Mouse (Mus musculus): Measurements from ENCODE around the gene Kcnq5. TPM values are rescaled to one million over a fixed set of nuclear protein-coding genes. Genes with fewer than 3 reads are reported as not detected.

Gene Kcnq5
- polyA plus RNA-seq, 1 experiment from 2014 or later, result 4.1 TPM

DNA sequence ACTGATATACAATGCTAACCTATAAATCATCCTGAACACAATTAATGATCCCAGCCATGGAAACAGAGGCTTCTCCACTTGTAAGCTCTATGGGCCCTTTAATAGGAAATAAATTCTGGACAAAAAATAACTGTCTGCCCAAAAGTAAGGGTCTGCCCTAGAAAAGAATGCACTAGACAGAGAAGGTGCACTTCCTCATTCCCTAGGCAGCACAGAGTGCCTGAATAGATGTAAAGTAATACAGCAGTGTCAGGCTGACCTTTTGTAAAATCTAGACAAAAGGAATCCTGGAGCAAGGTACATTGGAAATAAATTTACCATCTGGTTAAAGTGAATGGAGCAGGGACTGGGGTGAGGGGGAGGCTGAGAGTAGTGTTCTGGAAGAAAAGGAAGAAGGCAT lies 417.8 kb downstream of the Kcnq5 start:
- H3K36me3 ChIP-seq, result no peaks in the 10 kb centered on the region
- H3K4me1 ChIP-seq, result no peaks in the 10 kb centered on the region
- H3K4me3 ChIP-seq, result no peak overlapping the region
- no peaks in the 10 kb centered on the region for H3K9me3 ChIP-seq
- H3K4me2 ChIP-seq, result no peak overlapping the region
- ATAC-seq (ENCODE audit: extremely low read depth, insufficient number of reproducible peaks, low FRiP score, low TSS enrichment), result no peak
- no peak overlapping the region for H3K9ac ChIP-seq
- H3K27ac ChIP-seq (replicated peaks), result no peak overlapping the region
- H3K27me3 ChIP-seq (replicated peaks), result no peaks in the 10 kb centered on the region

DNA sequence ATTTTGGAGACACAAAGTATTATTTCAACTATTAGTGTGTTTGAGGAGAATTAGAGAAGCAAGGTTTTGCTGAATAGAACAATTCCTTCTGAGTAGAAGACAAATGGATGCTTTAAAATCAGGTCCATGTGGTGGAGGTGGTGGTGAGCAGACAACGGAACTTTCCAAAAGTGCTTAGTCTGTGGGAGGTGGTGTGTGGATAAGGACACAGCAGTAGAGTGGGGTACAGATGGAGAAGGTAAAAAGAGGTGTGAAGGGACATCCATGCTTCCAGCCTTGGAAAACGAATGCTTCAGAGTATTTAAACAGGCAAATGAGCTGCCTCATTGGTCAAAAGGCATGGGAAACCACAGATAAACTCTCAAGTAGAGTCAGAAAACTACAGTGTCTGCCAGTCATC lies 422.3 kb downstream of the Kcnq5 start:
- Histone ChIP-seq H3K4me3 (no peak overlapping the region), H3K9me3 (no peaks in the 10 kb centered on the region), H3K9ac (no peak overlapping the region), H3K4me2 (no peak overlapping the region), H3K27me3 (replicated peaks) (no peaks in the 10 kb centered on the region), H3K27ac (replicated peaks) (no peak overlapping the region), H3K4me1 (peaks cover 14% of the 10 kb centered on the region), H3K36me3 (no peaks in the 10 kb centered on the region)
- no peak for ATAC-seq (ENCODE audit: extremely low read depth, insufficient number of reproducible peaks, low FRiP score, low TSS enrichment)
- WGBS, result 74% methylated on average over 2 of the region's 2 CpGs

DNA sequence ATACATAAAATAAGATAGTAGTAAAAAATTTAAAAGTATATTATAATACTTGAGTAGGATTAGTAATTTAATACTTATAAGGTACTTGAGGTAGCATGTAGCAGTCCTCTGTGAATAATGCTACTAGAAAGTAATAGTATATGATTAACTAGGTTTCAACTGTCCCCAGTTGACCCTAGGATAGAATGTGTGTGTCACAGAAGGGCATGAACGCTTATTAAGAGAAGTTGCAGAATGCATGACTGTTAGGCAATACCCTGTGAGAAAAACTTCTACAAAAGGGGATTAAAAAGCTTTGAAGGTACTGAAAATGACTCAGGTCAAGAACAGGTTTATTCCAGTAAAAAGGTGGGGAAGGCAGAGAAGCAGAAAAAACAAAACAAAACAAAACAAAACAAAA lies 430.9 kb downstream of the Kcnq5 start:
- Histone ChIP-seq H3K9ac (no peak overlapping the region), H3K4me3 (no peak overlapping the region), H3K9me3 (no peaks in the 10 kb centered on the region), H3K36me3 (no peaks in the 10 kb centered on the region), H3K27ac (replicated peaks) (no peak overlapping the region), H3K4me2 (no peak overlapping the region), H3K27me3 (replicated peaks) (no peaks in the 10 kb centered on the region), H3K4me1 (peaks cover 42% of the 10 kb centered on the region)
- WGBS, result 56% methylated on average over 1 of the region's 1 CpGs
- no peak for ATAC-seq (ENCODE audit: extremely low read depth, insufficient number of reproducible peaks, low FRiP score, low TSS enrichment)

DNA sequence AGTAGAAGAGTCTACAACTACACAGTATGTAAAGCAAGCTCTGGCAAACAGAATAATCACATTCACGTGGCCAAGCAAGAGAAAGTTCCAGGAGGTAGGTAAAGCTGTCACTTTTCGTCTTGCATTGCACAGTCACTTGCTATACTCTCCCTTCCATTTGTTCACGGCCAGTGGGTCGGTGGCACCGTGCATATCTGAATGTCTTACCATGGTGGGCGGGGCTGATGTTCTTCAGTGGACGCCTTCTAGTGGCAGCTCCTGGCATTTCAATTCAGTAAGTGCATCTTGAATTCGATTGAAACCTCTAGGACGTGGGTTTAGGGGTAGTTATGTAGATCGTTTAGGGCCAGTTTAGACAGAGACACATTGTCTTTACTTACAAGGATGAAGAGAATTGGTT lies 439.7 kb downstream of the Kcnq5 start:
- no peak for ATAC-seq (ENCODE audit: extremely low read depth, insufficient number of reproducible peaks, low FRiP score, low TSS enrichment)
- Histone ChIP-seq H3K27ac (replicated peaks) (no peak overlapping the region), H3K9ac (no peak overlapping the region), H3K4me3 (no peak overlapping the region), H3K4me2 (no peak overlapping the region), H3K36me3 (no peaks in the 10 kb centered on the region), H3K9me3 (no peaks in the 10 kb centered on the region), H3K27me3 (replicated peaks) (no peaks in the 10 kb centered on the region), H3K4me1 (peaks cover under 1% of the 10 kb centered on the region; the same call in 1 of the 2 replicates)
- WGBS, result 77% methylated on average over 10 of the region's 10 CpGs

DNA sequence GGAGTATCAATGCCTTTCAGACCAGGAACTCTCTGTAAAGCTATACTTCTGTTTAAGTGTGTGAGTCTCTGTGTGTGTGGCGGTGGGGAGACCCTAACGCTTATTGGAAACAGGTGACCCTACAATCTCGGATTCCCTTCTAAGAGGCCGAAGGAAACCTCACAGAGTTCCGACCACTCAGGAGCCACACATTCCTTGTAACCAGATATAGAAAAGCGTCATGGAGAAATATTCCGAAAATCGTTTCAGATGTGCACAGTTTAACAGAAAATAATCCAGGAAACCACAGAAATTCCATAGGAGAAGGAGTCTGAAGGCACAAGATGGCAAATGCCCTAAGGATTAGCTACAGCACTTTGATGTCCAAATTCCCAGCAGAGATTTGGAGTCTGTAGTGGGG lies 440.3 kb downstream of the Kcnq5 start:
- no peak overlapping the region for H3K27ac ChIP-seq (replicated peaks)
- no peak for ATAC-seq (ENCODE audit: extremely low read depth, insufficient number of reproducible peaks, low FRiP score, low TSS enrichment)
- H3K36me3 ChIP-seq, result no peaks in the 10 kb centered on the region
- 77% methylated on average over 8 of the region's 8 CpGs for WGBS
- no peaks in the 10 kb centered on the region for H3K27me3 ChIP-seq (replicated peaks)
- no peak overlapping the region for H3K9ac ChIP-seq
- H3K9me3 ChIP-seq, result no peaks in the 10 kb centered on the region
- H3K4me2 ChIP-seq, result no peak overlapping the region
- H3K4me1 ChIP-seq, result no peaks in the 10 kb centered on the region
- H3K4me3 ChIP-seq, result no peak overlapping the region

DNA sequence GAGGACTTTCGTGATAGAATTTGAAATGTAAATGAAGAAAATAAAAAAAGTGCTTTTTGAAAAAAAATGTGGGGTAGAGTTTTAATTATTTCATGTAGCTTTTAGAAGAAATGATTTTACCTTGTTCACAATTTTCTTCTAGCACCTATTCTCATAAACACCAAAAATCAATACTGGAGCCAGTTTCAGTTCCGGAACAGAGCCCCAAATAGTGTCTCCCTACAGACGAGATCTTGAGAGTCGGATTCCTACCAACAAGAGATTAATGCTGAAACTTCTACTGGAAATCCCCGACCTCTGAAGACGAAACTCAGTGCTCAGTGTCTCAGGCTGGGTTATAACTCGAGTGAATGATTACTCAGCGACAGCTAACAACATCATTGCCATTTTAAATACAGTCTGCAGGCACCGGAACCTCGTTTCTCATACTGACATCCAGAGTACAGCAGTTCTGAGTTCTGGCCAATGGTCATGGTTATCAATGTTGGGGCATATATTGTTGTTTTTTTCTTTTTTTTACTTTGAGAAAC lies 441.6 kb downstream of the Kcnq5 start:
- H3K4me2 ChIP-seq, result no peak overlapping the region
- no peak overlapping the region for H3K27ac ChIP-seq (replicated peaks)
- WGBS, result 75% methylated on average over 10 of the region's 10 CpGs
- H3K9ac ChIP-seq, result no peak overlapping the region
- H3K36me3 ChIP-seq, result no peaks in the 10 kb centered on the region
- no peaks in the 10 kb centered on the region for H3K27me3 ChIP-seq (replicated peaks)
- no peak overlapping the region for H3K4me3 ChIP-seq
- ATAC-seq (ENCODE audit: extremely low read depth, insufficient number of reproducible peaks, low FRiP score, low TSS enrichment), result no peak
- H3K4me1 ChIP-seq, result no peaks in the 10 kb centered on the region
- no peaks in the 10 kb centered on the region for H3K9me3 ChIP-seq

DNA sequence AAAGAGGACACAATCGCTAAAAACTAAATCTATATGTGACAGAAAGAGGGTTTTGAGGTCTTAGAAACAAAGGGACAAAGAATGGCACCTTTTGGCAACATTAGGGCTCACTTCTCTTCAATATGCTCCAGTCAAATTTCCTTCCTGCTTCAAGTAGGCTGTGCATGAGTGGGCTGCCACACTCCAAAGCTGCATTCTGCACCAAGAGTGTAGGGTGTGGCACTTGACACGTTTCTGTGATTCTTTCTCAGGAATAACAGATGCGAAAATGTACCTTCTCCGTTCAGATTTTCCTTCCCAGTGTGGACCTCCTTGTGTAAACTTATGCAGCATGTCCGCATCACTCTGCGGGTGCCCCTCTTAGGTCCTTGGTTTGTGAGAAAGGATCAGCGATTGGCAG lies 455.1 kb downstream of the Kcnq5 start:
- H3K9me3 ChIP-seq, result no peaks in the 10 kb centered on the region
- no peak overlapping the region for H3K9ac ChIP-seq
- H3K36me3 ChIP-seq, result no peaks in the 10 kb centered on the region
- H3K4me3 ChIP-seq, result no peak overlapping the region
- no peak overlapping the region for H3K27ac ChIP-seq (replicated peaks)
- 0 out of 2 replicates have a peak, but pooled peaks cover 3% of the 10 kb centered on the region for H3K4me1 ChIP-seq
- no peak overlapping the region for H3K4me2 ChIP-seq
- no peak for ATAC-seq (ENCODE audit: extremely low read depth, insufficient number of reproducible peaks, low FRiP score, low TSS enrichment)
- 78% methylated on average over 7 of the region's 7 CpGs for WGBS
- H3K27me3 ChIP-seq (replicated peaks), result no peaks in the 10 kb centered on the region

DNA sequence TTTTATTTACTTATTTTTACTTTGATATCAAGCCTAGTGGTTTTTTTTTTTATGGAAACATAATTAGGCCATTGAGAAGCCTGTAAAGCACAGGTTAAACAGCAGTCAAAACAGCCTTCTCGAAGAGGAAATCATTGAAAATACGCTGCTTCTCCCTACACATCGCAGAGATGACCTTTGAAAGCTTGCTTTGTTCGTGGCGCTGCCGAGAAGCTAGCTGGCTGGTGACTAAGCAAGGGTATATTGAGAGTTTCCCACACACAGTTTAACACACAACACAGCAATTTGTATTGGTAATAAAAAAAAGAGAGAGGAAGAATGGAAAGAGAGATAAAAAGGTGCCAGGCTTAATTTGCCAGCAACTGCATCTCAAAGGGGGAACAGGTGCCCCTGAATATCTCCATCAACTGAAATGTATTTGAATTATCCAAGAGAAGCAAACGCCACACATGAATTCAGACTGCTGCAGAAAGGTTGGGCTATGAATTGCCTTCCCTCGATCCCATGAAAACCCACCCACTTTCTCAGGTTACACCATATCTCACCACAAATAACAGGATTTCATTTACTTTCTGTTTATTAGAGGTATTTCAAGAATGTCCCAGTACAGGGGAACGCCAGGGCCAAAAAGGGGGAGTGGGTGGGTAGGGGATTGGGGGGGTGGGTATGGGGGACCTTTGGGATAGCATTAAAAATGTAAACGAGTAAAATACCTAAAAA lies 461.8 kb downstream of the Kcnq5 start:
- no peak for ATAC-seq (ENCODE audit: extremely low read depth, insufficient number of reproducible peaks, low FRiP score, low TSS enrichment)
- H3K27ac ChIP-seq (replicated peaks), result 0 out of 2 replicates have a peak overlapping the region, but pooled peaks have one; percentile 32
- no peak overlapping the region for H3K9ac ChIP-seq
- H3K4me1 ChIP-seq, result peaks cover 16% of the 10 kb centered on the region
- H3K4me2 ChIP-seq, result no peak overlapping the region
- WGBS, result 47% methylated on average over 10 of the region's 10 CpGs
- no peaks in the 10 kb centered on the region for H3K27me3 ChIP-seq (replicated peaks)
- H3K36me3 ChIP-seq, result no peaks in the 10 kb centered on the region
- no peaks in the 10 kb centered on the region for H3K9me3 ChIP-seq
- no peak overlapping the region for H3K4me3 ChIP-seq

DNA sequence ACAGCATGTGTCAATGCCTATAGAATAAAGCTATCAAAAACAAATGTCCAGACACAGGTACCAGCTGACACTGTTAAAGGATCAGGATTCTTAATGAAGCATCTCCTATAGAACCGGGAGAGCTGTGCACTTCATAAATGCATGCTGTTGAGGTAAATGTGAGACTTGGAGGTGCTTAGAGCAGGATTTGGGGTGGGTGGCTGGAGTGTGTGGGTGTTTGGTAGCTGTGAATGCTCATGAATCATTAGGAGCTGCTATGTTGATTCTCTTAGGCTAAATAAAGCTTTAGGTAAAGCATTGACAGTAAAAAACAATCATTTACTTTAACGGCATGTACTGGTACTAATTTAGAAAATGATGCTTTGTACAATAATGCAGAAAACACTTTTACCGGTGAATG lies 465.4 kb downstream of the Kcnq5 start:
- WGBS, result 85% methylated on average over 3 of the region's 3 CpGs
- H3K4me1 ChIP-seq, result peaks cover 14% of the 10 kb centered on the region
- no peak for ATAC-seq (ENCODE audit: extremely low read depth, insufficient number of reproducible peaks, low FRiP score, low TSS enrichment)
- H3K27me3 ChIP-seq (replicated peaks), result no peaks in the 10 kb centered on the region
- H3K27ac ChIP-seq (replicated peaks), result no peak overlapping the region
- H3K9ac ChIP-seq, result no peak overlapping the region
- H3K36me3 ChIP-seq, result no peaks in the 10 kb centered on the region
- H3K9me3 ChIP-seq, result no peaks in the 10 kb centered on the region
- H3K4me3 ChIP-seq, result no peak overlapping the region
- H3K4me2 ChIP-seq, result no peak overlapping the region

DNA sequence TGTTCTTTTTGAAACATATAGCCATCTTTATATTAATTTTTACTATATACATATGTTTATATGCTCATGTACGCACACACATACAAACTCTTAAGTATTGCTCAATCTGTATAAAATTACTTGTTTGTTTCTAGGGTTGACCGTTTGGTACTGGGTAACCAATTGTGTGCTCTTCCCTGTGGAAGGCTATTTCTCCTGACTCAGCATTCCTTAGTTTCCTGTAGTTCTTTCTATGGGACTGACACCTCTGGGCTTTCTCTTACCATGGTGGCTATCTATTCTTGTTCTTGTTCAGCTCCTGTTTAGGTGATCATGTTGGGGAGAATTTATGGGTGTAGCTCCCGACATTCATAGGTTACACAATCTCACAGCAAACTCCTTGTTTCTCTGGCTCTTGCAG lies 473.1 kb downstream of the Kcnq5 start:
- Histone ChIP-seq H3K9me3 (0 out of 2 replicates have a peak, but pooled peaks cover 5% of the 10 kb centered on the region), H3K4me2 (no peak overlapping the region), H3K4me1 (no peaks in the 10 kb centered on the region), H3K27ac (replicated peaks) (no peak overlapping the region), H3K27me3 (replicated peaks) (no peaks in the 10 kb centered on the region), H3K36me3 (peaks cover 5% of the 10 kb centered on the region; the same call in 1 of the 2 replicates), H3K4me3 (no peak overlapping the region), H3K9ac (no peak overlapping the region)
- WGBS, result 84% methylated on average over 3 of the region's 3 CpGs
- no peak for ATAC-seq (ENCODE audit: extremely low read depth, insufficient number of reproducible peaks, low FRiP score, low TSS enrichment)

DNA sequence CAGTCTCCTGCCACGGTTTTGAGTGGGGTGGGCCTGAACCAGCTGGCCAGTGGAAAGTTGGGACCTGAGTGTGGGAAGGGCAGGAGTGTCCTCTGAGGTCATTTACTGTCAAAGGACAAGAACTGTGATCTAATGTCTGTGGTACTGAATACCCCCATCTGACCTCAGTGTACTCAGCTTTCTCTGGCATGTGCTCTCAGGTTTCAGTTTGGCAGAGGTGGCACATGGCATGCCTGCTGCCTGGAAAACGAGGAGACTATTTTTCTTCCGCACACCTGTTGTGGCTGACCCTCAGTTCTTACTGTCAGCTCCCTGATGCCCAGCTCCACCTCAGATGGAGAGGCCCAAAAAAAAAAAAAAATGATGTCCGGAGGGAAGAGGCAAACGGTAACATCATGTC lies 475.5 kb downstream of the Kcnq5 start:
- H3K4me1 ChIP-seq, result peaks cover 6% of the 10 kb centered on the region
- WGBS, result 53% methylated on average over 5 of the region's 5 CpGs
- no peaks in the 10 kb centered on the region for H3K27me3 ChIP-seq (replicated peaks)
- 0 out of 2 replicates have a peak, but pooled peaks cover 5% of the 10 kb centered on the region for H3K9me3 ChIP-seq
- ATAC-seq (ENCODE audit: extremely low read depth, insufficient number of reproducible peaks, low FRiP score, low TSS enrichment), result no peak
- H3K4me2 ChIP-seq, result no peak overlapping the region
- H3K36me3 ChIP-seq, result peaks cover 5% of the 10 kb centered on the region; the same call in 1 of the 2 replicates
- no peak overlapping the region for H3K27ac ChIP-seq (replicated peaks)
- H3K9ac ChIP-seq, result no peak overlapping the region
- H3K4me3 ChIP-seq, result no peak overlapping the region

DNA sequence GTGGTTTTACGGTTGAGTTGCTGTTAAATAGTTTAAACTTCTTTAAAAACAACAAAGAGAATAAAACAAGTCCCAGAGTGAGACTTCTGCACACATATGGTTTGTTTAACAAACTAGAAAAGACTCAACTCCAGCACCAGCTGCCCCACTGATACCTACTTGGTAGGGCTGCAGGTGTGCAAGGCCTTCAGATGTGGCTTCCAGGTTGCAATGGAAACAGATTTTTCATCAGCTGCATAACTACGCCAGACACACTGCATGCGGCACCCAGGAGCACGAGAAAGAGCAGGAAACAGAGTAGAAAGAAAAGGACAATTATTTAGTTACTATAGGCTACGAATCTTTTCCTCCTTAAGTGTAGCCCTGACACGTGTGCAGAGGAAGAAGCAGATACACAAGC lies 492.4 kb downstream of the Kcnq5 start:
- Histone ChIP-seq H3K27me3 (replicated peaks) (no peaks in the 10 kb centered on the region), H3K9ac (no peak overlapping the region), H3K4me3 (no peak overlapping the region), H3K9me3 (no peaks in the 10 kb centered on the region), H3K36me3 (no peaks in the 10 kb centered on the region), H3K4me1 (no peaks in the 10 kb centered on the region), H3K27ac (replicated peaks) (no peak overlapping the region), H3K4me2 (no peak overlapping the region)
- 77% methylated on average over 6 of the region's 6 CpGs for WGBS
- ATAC-seq (ENCODE audit: extremely low read depth, insufficient number of reproducible peaks, low FRiP score, low TSS enrichment), result no peak

Data from heart, embryonic 13.5 days (tissue).